Mouse (Mus musculus) heart, adult 9 months (tissue): ENCODE results near the gene Ctbs.
A peak's percentile ranks its signal among the peaks of the same experiment; 100 is the strongest.

Source experiments
- DNase-seq, 2 experiments: peaks; one replicate each; pipeline ENCODE4 v3.0.0; 2022; ENCODE audit warnings: low spot score in 2 of 2

The Ctbs gene

DNA sequence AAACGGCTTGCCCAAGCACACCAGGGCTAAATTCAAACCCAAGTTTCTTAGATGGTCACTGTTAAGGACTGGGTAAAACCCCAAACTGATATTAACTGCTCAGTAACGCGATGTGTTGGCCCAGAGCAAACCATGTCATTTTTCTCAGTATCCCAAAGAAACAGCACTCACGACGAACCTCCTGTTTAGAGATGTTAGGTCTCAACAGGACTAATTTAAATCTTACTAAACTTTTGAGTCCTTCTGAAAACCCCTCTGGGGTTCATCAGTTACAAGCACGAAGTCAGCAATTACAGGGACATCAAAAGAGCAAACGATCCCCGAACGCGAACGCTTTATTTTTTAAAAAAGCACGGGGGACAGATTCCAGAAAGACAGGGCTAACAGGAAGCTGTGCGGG, 49.4 kb downstream of the Ctbs start:
- peak in 1 of 2 experiments; percentile 10 for DNase-seq

GRCm38 (mm10) chr3:146499431-146500002, 49.9 kb downstream of the Ctbs start, which contains the start of the genes Spata1 and Gng5:
Gene Spata1 (minus strand): TSS chr3:146499753.
Gene Gng5 (plus strand): TSS chr3:146499807.
- peak; percentile 87 for DNase-seq

- peak; percentile 25 to 36 for DNase-seq
Measured at GRCm38 (mm10) chr3:146500003-146500809, 50.6 kb downstream of the Ctbs start.

GRCm38 (mm10) chr3:146500810-146501201, 51.2 kb downstream of the Ctbs start:
- DNase-seq: no peak

- DNase-seq: no peak
Measured at GRCm38 (mm10) chr3:146501601-146502123, 52.1 kb downstream of the Ctbs start.

DNA sequence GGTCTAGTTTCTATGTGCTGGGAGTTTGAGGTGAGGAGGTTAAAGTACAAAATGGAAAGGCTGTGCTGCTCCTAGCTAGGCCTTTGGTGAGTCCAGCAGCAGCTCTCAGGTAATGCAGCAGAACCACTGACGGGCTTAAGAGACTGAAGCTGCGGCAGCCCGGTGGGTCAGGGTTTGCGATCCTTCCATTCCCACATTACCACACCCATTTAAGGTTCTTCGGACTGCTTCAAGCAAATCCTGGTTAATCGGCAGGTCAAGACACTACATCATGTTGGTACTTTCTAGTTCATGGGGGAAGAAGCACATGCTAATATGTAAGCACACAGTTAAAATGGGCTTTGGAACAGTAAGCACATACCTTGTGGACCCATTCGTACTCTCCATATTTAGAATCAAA, 57.1 kb downstream of the Ctbs start:
- DNase-seq: no peak
